In the genomic region with DNA sequence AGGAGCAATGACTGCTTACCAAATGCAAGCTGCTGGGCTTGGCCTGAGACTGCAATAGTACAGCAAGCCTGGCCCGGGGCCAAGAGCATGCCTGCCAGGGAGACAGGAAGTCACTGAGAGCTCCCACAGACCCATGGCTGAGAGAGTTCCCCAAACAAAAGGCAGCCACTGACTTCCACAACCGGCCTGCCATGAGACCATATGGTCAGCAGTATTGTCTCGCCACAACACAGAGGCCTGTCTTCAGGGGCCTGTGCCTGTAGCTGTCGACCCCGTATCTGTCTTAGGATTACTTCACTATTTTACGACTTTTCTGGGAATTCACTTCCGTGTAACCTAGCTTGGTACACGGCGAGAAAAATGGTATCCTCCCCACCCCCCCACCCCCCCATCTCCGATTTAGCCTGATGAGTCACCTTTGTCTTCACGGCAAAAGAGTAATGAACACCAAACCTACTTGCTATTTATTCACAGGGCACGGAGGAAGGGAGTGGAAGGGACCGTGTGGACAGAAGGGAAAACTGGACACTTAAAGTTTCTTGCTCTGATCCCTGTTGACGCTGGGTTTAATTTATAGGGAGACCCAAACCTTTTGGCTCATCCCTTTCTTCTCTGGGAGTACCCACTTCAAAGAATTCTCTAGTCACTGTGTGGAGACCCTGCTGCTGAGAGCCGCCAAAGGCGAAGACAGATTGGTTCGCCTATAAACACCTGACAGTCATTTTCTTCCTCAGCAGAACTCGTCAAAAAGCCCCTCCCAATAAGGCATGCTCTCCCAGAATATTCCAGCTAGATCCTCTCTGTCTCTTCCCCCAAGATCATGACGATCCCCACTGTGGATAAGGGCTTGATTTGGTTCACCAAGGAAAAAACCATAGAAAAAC, we compare ENCODE assay signal across 8 mouse cellular contexts. TPM values are rescaled to one million over a fixed set of nuclear protein-coding genes. Genes with fewer than 3 reads are reported as not detected.
A peak's percentile ranks its signal among the peaks of the same experiment; 100 is the strongest.
DNase-seq lines count a peak whose midpoint lies in the region; ATAC-seq and TF ChIP-seq lines count a peak whose summit lies in the region.

No protein-coding gene starts in this region.

- intact Hi-C loops in left cerebral cortex, postnatal 25 days (cut with DNase I), result loop anchor here (5.0 kb wide), 1 partner anchor 41 kb away; no protein-coding TSS in a partner anchor

- H3K9ac ChIP-seq in intestine, postnatal 0 days (ENCODE audit: low read depth, low read length), result peak overlapping the region; percentile 43; the same call in 1 of the 2 replicates

- peak; percentile 90 for DNase-seq in adrenal gland, adult 8-10 months
- peak; percentile 76 for DNase-seq in embryonic facial prominence, embryonic 10.5 days (ENCODE audit: low spot score)
- DNase-seq in heart, adult 11 months, result peak; percentile 100
- peak; percentile 76 to 87 for DNase-seq in left cerebral cortex, postnatal 25 days (ENCODE audit: low spot score in 2 of 2)
- DNase-seq in right cerebral cortex, postnatal 10 days (ENCODE audit: low spot score in 2 of 2), result peak; percentile 93
- peak; percentile 88 for DNase-seq in urinary bladder, adult 2 months (ENCODE audit: low spot score)

- peak overlapping the region; percentile 81 for H3K27ac ChIP-seq in embryonic facial prominence, embryonic 10.5 days (replicated peaks)
- peak overlapping the region; percentile 87 for H3K27ac ChIP-seq in intestine, postnatal 0 days (ENCODE audit: low read depth, low read length)

- no peak for TF ChIP-seq CTCF in intestine, postnatal 0 days (IDR thresholded peaks at IDR 0.05; ENCODE audit: low read depth)

- peak; percentile 87 for ATAC-seq in intestine, postnatal 0 days
- ATAC-seq in megakaryocyte progenitor cell, adult 5-6 weeks (replicated peaks; ENCODE audit: poor library complexity), result peak; percentile 82

- peaks cover 66% of the 10 kb centered on the region for H3K4me1 ChIP-seq in embryonic facial prominence, embryonic 10.5 days
- peaks cover 7% of the 10 kb centered on the region; the same call in 1 of the 2 replicates for H3K4me1 ChIP-seq in intestine, postnatal 0 days (replicated peaks; ENCODE audit: control insufficient read depth, insufficient read depth, low read length)

- no peaks in the 10 kb centered on the region for H3K27me3 ChIP-seq in embryonic facial prominence, embryonic 10.5 days (replicated peaks; ENCODE audit: low read depth, poor library complexity, severe bottlenecking)
- no peaks in the 10 kb centered on the region for H3K27me3 ChIP-seq in intestine, postnatal 0 days (replicated peaks; ENCODE audit: control insufficient read depth, insufficient read depth, low read length)

- H3K9me3 ChIP-seq in embryonic facial prominence, embryonic 10.5 days, result no peaks in the 10 kb centered on the region
- H3K9me3 ChIP-seq in intestine, postnatal 0 days (ENCODE audit: control insufficient read depth), result no peaks in the 10 kb centered on the region

- 0 out of 2 replicates have a peak, but pooled peaks cover 4% of the 10 kb centered on the region for H3K36me3 ChIP-seq in embryonic facial prominence, embryonic 10.5 days (replicated peaks)
- H3K36me3 ChIP-seq in intestine, postnatal 0 days (ENCODE audit: control insufficient read depth, insufficient read depth), result no peaks in the 10 kb centered on the region

- peak overlapping the region; percentile 63 for H3K4me2 ChIP-seq in intestine, postnatal 0 days (replicated peaks; ENCODE audit: low read depth)

- 27% methylated on average over 19 of the region's 19 CpGs for WGBS in embryonic facial prominence, embryonic 10.5 days
- WGBS in intestine, postnatal 0 days, result 10% methylated on average over 19 of the region's 19 CpGs

- H3K4me3 ChIP-seq in embryonic facial prominence, embryonic 10.5 days, result no peak overlapping the region
- H3K4me3 ChIP-seq in intestine, postnatal 0 days (ENCODE audit: low read depth, low read length), result peak overlapping the region; percentile 18

RNA-seq across cellular contexts. Expression of gene Maml3, which starts 16.2 kb away (rescaled TPM):
- 10 to 100 TPM in 2 of 4 experiments, 1 to 10 TPM in 2; 6.2 to 15.8 (median 10.0) TPM for total RNA-seq in adrenal gland, adult 8-10 months (2022)
- 5.5 and 6.0 TPM in 2 replicates for polyA plus RNA-seq in embryonic facial prominence, embryonic 10.5 days (2016; fragmentation: Nextera tagmentation; extraction: Ambion mirVana)
- 2.0 and 2.1 TPM in 2 replicates for polyA plus RNA-seq in intestine, postnatal 0 days (2015; fragmentation: Nextera tagmentation; extraction: Ambion mirVana)
- total RNA-seq in left cerebral cortex, postnatal 25 days (2021), result 10 to 100 TPM in 1 of 2 experiments, 1 to 10 TPM in 1; 9.9 to 10.1 TPM
- 7.8 and 9.5 TPM in 2 replicates for total RNA-seq in megakaryocyte progenitor cell, adult 5-6 weeks (2015)
- 5.9 and 7.9 TPM in 2 replicates for total RNA-seq in megakaryocyte progenitor cell, adult 5-6 weeks (2017)
- 4.8 and 7.0 TPM in 2 replicates for polyA plus RNA-seq in urinary bladder, adult 2 months (2012; rRNA removed)
